Mouse (Mus musculus) retina, postnatal 1 day (tissue): ENCODE results near the gene Chrna9.

Source experiments
- DNase-seq: peaks from one replicate; pipeline ENCODE4 v3.0.0-alpha.2; 2012

Gene Chrna9

GRCm38 (mm10) chr5:65919904-65920303 is 14.8 kb upstream of the Chrna9 start:
- DNase-seq: no peak

GRCm38 (mm10) chr5:65920701-65921426 is 13.9 kb upstream of the Chrna9 start:
- no peak for DNase-seq

- no peak for DNase-seq
These were observed 13.1 kb upstream of the Chrna9 start for GRCm38 (mm10) chr5:65921477-65922138.

- no peak for DNase-seq
These were observed 8.1 kb upstream of the Chrna9 start for GRCm38 (mm10) chr5:65926666-65927065.

- no peak for DNase-seq
These were observed 5.6 kb upstream of the Chrna9 start for GRCm38 (mm10) chr5:65929162-65929561.

GRCm38 (mm10) chr5:65930171-65930570 is 4.5 kb upstream of the Chrna9 start:
- no peak for DNase-seq

- DNase-seq: no peak
These were observed 1.5 kb upstream of the Chrna9 start for GRCm38 (mm10) chr5:65933258-65933657.

GRCm38 (mm10) chr5:65933764-65934163 is 957 bp upstream of the Chrna9 start:
- DNase-seq: no peak

- no peak for DNase-seq
These were observed 2.4 kb downstream of the Chrna9 start for GRCm38 (mm10) chr5:65937011-65937726.

GRCm38 (mm10) chr5:65937998-65938715 is 3.4 kb downstream of the Chrna9 start:
- peak; percentile 84 for DNase-seq

GRCm38 (mm10) chr5:65941145-65941544 is 6.4 kb downstream of the Chrna9 start:
- no peak for DNase-seq

- DNase-seq: peak; percentile 29
These were observed 15.1 kb downstream of the Chrna9 start for GRCm38 (mm10) chr5:65949822-65950221.

GRCm38 (mm10) chr5:65950236-65950635 is 15.5 kb downstream of the Chrna9 start:
- peak; percentile 90 for DNase-seq

GRCm38 (mm10) chr5:65950679-65951512 is 16.2 kb downstream of the Chrna9 start:
- peak; percentile 76 for DNase-seq

GRCm38 (mm10) chr5:65951513-65951909 is 16.8 kb downstream of the Chrna9 start:
- peak; percentile 50 for DNase-seq

GRCm38 (mm10) chr5:65954130-65955080 is 19.7 kb downstream of the Chrna9 start:
- DNase-seq: no peak

GRCm38 (mm10) chr5:65955343-65956143 is 20.8 kb downstream of the Chrna9 start:
- DNase-seq: peak; percentile 73

- DNase-seq: no peak
These were observed 21.7 kb downstream of the Chrna9 start for GRCm38 (mm10) chr5:65956144-65957008.

GRCm38 (mm10) chr5:65958597-65958996 is 23.9 kb downstream of the Chrna9 start:
- DNase-seq: peak; percentile 58
